Mouse (Mus musculus) cortical plate, adult 2 months (tissue): ENCODE data around the gene Cdh4.

ENCODE experiments used
- CTCF ChIP-seq: fragments of 200-500 bp; IDR thresholded peaks from 2 replicates; pipeline ENCODE4 v1.5.1; 2011; ENCODE audit warnings: mild to moderate bottlenecking, control low read depth, low read length; ENCODE audit not compliant: insufficient read depth; ENCODE audit errors: extremely low read depth
- POLR2A ChIP-seq: fragments of 200-500 bp; IDR thresholded peaks from 2 replicates; pipeline ENCODE4 v1.6.1; 2011; ENCODE audit warnings: mild to moderate bottlenecking, low read length, control low read depth; ENCODE audit not compliant: insufficient read depth; ENCODE audit errors: extremely low read depth

DNA sequence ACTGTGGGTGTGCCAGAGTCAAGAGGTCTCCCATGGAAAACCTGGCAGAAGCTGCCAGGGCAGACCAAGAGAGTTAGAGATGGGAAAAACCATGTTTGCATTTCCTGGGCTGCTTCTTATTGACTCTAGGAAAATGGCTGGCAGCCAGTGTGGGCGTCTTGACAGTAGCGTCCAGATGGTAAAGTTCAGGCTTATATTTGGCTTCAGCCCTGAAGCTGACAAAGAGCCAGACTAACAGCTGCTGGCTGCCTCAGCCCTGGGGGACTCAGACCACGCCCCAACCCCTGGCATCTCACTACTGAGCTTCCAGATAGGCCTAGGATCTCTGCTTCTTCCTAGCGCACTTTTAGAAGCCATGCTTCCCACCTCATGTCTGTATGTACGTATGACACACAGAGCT lies 326.9 kb downstream of the Cdh4 start:
- no peak for TF ChIP-seq POLR2A
- TF ChIP-seq CTCF, result no peak
